Mouse (Mus musculus) megakaryocyte progenitor cell, adult 5-6 weeks (primary cell): ENCODE data around the gene Foxs1. TPM values are rescaled to one million over a fixed set of nuclear protein-coding genes. Genes with fewer than 3 reads are reported as not detected.
A peak's percentile ranks its signal among the peaks of the same experiment; 100 is the strongest.

Source experiments
- ATAC-seq: replicated peaks from 2 replicates; pipeline ENCODE4 v1.8.0; 2016; ENCODE audit warnings: mild to moderate bottlenecking, moderate TSS enrichment, inconsistent platforms; ENCODE audit not compliant: poor library complexity
- total RNA-seq, 2 experiments: library from RNA; stranded (forward) in 1 of 2; stranded (reverse) in 1 of 2; fragments of 157-497, 149-512 nt in 1 of 2; fragments of 200-1000 nt in 1 of 2; gene quantifications; 2 replicates each; pipeline versions ENCODE4 v1.2.3 to v1.2.4; 2015 to 2017

The Foxs1 gene
- total RNA-seq, 2 experiments from 2014 or later: not detected

DNA sequence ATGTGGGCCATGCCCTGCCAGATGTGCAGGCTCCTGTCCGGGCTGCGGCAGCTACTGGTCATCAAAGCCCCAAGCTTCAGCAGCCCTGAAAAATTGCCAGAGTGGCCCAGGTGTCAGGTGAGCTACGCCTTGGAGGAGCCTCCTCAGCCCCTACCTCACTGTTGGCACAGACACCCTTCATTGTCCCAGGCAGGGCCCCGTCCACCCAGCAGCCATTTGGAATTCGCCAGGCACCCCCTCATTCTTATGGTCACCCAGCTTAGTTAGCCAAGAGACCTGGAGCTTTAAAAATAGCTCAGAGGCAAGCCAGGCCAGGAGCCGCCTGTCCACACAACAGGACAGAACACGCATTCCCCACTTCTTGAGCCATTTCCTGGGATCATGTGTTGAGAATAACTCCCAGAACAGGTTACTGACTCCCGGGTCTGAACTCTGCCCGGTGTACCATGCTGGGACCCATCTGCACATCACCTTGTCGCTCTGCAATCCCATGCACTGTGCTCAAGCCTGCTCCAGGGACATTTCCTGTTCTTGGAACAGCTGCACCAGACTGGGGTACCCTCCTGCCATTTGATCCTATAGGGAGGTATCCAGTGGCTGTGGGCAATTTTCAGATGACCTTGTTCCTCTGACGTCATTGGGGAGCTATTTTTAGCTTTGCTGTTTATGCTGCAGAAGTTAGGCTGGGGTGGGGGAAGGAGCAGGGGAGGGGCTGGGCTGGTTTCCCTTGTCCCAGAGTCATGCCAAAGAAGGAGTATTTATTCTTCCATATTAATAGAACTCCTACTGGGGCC lies 27.8 kb downstream of the Foxs1 start:
- ATAC-seq: no peak

DNA sequence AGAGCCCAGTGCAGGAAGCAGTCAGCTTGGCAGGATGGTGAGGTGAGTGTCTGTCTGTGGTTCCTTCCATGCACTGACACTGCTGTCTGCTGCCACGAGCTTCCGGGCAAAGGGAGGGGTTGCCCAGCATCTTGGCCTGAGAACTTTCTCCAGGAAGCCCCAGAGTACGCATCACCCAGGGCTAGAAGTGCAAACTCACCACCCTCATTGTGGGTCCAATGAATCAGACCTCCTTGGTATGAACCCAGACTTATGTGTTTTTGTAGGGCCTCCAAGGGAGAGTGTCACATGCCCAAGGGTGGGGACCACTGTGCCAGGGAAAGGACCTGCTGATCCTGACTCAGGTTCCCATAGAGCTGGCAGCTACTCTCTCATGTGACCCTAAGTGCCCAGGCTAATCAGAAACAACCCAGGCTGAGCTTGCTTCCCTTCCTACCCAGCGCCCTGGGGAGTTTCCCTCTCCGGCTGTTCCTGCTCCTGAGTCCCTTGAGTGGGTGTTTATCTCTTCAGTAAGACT lies 28.8 kb downstream of the Foxs1 start:
- peak; percentile 60 for ATAC-seq

DNA sequence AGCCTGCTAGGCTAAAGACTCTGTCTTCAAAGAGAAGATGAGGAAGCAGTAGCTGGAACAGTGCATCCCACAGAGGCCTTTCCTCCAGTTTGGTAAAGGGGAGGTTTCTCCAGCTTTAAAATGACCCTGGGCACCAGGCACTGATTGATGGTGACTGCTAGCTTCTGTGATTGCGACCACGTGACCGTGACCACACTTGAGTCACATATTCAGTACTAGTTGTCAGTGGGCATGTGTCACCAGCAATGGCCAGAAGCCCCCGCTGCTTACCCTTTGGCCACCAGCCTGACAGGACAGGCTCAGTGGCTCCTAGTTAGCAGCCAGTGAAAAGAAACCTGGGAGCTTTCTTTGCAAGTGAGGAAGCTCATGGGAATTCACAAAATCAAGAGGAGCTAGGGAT lies 29.4 kb downstream of the Foxs1 start:
- ATAC-seq: no peak

DNA sequence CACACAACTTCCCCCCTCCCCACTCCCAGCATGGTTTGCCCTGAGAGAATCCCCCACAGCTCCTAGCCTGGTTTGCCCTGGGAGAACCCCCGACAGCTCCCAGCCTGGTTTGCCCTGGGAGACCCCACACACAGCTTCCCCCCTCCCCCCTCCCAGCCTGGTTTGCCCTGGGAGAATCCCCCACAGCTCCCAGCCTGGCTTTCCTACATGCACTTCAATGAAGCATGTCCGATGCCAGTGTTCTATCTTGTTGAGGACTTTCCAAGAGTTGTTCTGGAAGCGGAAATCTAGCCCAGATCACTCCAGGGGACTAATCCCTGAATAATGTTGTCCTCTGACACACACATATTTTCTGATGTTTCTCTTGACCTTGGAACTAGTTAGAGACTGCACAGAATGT lies 30.4 kb downstream of the Foxs1 start:
- no peak for ATAC-seq

DNA sequence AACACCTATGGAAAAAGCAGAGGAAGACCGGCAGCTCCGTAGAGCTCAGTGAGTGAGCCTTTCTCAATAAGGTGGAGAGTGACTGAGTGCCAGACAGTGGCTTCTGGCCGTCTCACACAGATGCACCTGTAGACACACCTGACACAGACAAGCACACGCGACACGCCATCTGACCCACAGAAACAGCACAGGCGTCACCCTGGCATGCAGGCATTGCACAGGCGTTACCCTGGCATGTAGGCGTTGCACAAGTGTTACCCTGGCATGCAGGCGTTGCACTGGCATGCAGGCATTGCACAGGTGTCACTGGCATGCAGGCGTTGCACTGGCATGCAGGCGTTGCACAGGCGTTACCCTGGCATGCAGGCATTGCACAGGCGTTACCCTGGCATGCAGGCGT lies 31.7 kb downstream of the Foxs1 start:
- no peak for ATAC-seq

DNA sequence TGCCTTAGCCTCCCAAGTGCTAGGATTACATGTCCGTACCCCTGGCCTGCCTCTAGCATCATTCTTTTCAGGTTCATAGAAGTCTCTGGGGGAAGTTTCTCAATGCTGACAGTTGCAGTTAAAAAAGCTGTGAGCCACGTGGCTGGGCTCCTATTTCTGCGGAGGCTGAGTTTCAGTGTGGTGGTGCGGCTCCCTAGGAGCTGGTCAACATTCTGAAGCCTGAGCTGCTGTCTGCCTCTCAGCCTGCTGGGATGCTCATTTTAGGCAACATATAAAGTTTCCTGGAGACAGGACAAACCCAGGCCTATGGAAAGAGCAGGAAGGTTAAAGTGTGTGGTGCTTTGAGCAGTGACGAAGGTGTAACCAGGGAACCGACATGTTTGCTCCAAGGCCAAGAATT lies 34.0 kb downstream of the Foxs1 start:
- ATAC-seq: no peak

DNA sequence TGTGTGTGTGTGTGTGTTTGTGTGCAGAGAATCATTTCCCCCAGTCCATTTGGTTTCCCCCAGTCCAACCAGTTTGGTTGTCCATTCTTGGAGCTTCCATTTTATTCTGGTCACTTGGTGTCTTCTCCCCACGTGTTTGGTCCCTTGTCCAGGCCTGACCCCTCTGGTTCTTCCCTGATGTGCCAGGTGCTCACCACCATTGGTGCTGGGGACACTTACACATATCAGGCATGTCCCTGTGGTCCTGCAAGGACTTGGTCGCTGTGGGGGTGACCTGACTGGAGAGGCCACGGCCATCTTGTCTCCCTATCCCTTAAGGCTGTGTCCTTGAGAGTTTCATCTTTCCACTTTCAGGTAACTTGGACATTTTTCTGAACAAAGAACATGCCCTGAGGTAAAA lies 36.1 kb downstream of the Foxs1 start:
- ATAC-seq: no peak

DNA sequence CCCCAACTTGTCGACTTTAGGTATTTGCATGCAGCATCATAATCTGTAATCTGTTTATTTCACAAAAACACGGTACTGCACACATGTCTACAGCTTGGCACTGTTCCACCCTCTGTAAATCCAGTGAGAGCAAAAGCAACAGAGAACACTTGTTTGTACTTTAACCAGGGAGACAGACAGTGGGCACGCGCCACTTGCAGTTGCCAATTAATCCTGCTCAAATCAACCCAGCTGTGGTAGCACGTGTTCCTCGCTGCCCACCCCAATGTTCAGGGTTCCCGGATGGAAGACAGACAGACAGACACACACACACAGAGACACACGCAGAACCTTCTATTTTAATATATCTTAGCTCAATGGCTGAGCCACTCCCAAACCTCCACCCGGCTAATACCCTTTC lies 37.2 kb downstream of the Foxs1 start:
- ATAC-seq: no peak

DNA sequence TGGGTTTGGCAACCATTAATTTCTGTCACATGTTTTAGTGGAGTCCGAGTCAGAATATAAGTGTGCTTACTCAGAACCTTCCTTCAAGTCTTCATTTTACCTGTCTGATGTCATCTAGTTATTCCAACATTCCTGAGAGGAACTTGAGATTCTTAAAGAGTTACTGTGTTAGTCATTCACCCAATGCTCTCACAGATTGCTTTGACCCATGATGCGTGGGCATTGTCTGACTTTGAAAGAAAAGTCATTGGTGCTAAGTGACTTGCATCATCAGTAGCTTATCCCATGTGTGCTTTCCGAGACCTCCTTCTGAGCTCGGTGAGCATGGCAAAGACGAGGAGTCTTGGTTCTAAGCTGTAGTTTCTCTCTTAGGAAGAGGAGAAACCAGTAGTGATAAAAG lies 44.2 kb downstream of the Foxs1 start:
- no peak for ATAC-seq

DNA sequence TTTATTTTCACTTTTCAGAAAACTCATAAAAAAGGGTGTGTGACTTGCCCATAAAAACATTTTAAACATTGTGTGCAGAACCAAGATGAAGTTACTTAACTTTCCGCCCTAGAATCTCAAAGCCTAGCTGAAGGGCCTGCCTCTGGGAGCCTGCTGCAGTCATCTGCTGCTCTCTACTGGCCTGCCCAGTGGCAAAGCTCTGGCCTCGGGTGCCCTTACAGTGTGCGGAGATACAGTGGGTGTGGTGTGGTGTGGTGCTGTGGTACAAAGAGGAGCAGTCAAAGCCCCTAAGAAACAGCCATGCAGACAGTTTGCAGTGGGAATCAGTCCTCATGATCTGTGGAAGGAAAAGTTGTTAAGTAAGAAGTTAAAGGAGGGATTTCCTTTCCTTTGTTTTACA lies 45.8 kb downstream of the Foxs1 start:
- no peak for ATAC-seq

DNA sequence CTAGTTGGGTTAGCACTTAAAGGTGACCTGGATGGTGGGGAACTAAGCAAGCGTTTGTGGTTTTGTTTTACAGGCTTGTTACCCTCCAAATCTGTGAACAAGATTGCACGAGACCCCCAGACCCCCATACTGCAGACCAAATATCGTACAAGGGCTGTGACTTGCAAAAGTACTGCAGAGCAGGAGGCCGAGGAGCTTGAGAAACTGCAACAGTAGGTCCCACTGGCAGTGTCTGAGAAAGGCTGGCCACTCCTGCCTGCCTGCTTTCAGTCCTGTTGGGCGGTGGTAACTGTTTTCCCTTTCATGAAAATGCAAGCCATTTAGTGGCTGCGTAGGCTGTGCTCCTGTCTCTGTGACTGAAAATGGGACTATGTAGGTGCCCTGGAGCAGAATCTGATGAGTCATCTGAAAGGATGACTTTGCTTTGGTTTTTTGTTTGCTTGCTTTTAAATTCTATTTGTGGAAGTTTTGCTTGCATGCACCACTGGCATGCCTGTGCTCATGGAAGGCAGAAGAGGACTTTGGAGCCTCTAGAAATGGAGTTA lies 48.8 kb downstream of the Foxs1 start:
- ATAC-seq: no peak

Other genes starting within 250 kb of the Foxs1 start
- gene Mcts2, start 246.2 kb downstream of the Foxs1 start, total RNA-seq (2015): 8.7 and 12.3 TPM in 2 replicates
- gene Mcts2, start 246.2 kb downstream of the Foxs1 start, total RNA-seq (2017): 6.1 and 11.0 TPM in 2 replicates
- 8.3 and 11.7 TPM in 2 replicates for gene Id1, start 197.0 kb downstream of the Foxs1 start, total RNA-seq (2015)
- 3.6 and 7.1 TPM in 2 replicates for gene Id1, start 197.0 kb downstream of the Foxs1 start, total RNA-seq (2017)
- gene Cox4i2, start 179.0 kb downstream of the Foxs1 start, total RNA-seq (2015): 1.4 and 1.5 TPM in 2 replicates
- 1.8 TPM in 1 of 2 replicates, not detected in the other for gene Cox4i2, start 179.0 kb downstream of the Foxs1 start, total RNA-seq (2017)
- 8.1 and 10.2 TPM in 2 replicates for gene Bcl2l1, start 101.5 kb downstream of the Foxs1 start, total RNA-seq (2015)
- gene Bcl2l1, start 101.5 kb downstream of the Foxs1 start, total RNA-seq (2017): 13.5 and 18.4 TPM in 2 replicates
- gene Tpx2, start 85.2 kb downstream of the Foxs1 start, total RNA-seq (2015): 104 and 111 TPM in 2 replicates
- gene Tpx2, start 85.2 kb downstream of the Foxs1 start, total RNA-seq (2017): 112 and 114 TPM in 2 replicates
- not detected in 2 replicates for gene Mylk2, start 21.9 kb downstream of the Foxs1 start, total RNA-seq (2015)
- gene Mylk2, start 21.9 kb downstream of the Foxs1 start, total RNA-seq (2017): not detected in 2 replicates
- gene Dusp15, start 18.5 kb upstream of the Foxs1 start, total RNA-seq (2015): not detected in 2 replicates
- gene Dusp15, start 18.5 kb upstream of the Foxs1 start, total RNA-seq (2017): not detected in 2 replicates
- gene Ttll9, start 29.3 kb upstream of the Foxs1 start, total RNA-seq (2015): 1.8 and 2.1 TPM in 2 replicates
- 1.6 TPM in 2 replicates for gene Ttll9, start 29.3 kb upstream of the Foxs1 start, total RNA-seq (2017)
- gene Pdrg1, start 82.2 kb upstream of the Foxs1 start, total RNA-seq (2015): 59.1 and 59.5 TPM in 2 replicates
- gene Pdrg1, start 82.2 kb upstream of the Foxs1 start, total RNA-seq (2017): 178 and 193 TPM in 2 replicates
- gene Xkr7, start 98.6 kb upstream of the Foxs1 start, total RNA-seq (2015): not detected in 2 replicates
- gene Xkr7, start 98.6 kb upstream of the Foxs1 start, total RNA-seq (2017): not detected in 2 replicates
- 2.5 and 2.8 TPM in 2 replicates for gene Ccm2l, start 132.7 kb upstream of the Foxs1 start, total RNA-seq (2015)
- 1.2 and 2.2 TPM in 2 replicates for gene Ccm2l, start 132.7 kb upstream of the Foxs1 start, total RNA-seq (2017)
- 16.3 and 17.3 TPM in 2 replicates for gene Hck, start 175.3 kb upstream of the Foxs1 start, total RNA-seq (2015)
- 20.1 and 25.7 TPM in 2 replicates for gene Hck, start 175.3 kb upstream of the Foxs1 start, total RNA-seq (2017)
- 59.2 and 60.4 TPM in 2 replicates for gene Tm9sf4, start 228.1 kb upstream of the Foxs1 start, total RNA-seq (2015)
- 65.8 and 89.2 TPM in 2 replicates for gene Tm9sf4, start 228.1 kb upstream of the Foxs1 start, total RNA-seq (2017)